Mouse (Mus musculus) cerebellum, adult 9-10 months (tissue): ENCODE measurements around the gene Gse1.

Experiments used
- DNase-seq: peaks from one replicate; pipeline ENCODE4 v3.0.0; 2022

Gene Gse1

GRCm38 (mm10) chr8:120563851-120564837 is 335.9 kb downstream of the Gse1 start:
- DNase-seq, result peak; percentile 80

- no peak for DNase-seq
Observed at GRCm38 (mm10) chr8:120565151-120565711, 337.0 kb downstream of the Gse1 start.

- DNase-seq, result no peak
Observed at GRCm38 (mm10) chr8:120566681-120567080, 338.4 kb downstream of the Gse1 start.

GRCm38 (mm10) chr8:120567731-120568130 is 339.5 kb downstream of the Gse1 start:
- peak; percentile 36 for DNase-seq

- no peak for DNase-seq
Observed at GRCm38 (mm10) chr8:120568164-120568798, 340.0 kb downstream of the Gse1 start.

GRCm38 (mm10) chr8:120569123-120569522 is 340.9 kb downstream of the Gse1 start:
- DNase-seq, result no peak

GRCm38 (mm10) chr8:120569939-120570715 is 341.9 kb downstream of the Gse1 start:
- DNase-seq, result peak; percentile 84

- no peak for DNase-seq
Observed at GRCm38 (mm10) chr8:120571561-120571960, 343.3 kb downstream of the Gse1 start.

- DNase-seq, result no peak
Observed at GRCm38 (mm10) chr8:120572534-120572933, 344.3 kb downstream of the Gse1 start.

- no peak for DNase-seq
Observed at GRCm38 (mm10) chr8:120573866-120574265, 345.6 kb downstream of the Gse1 start.

GRCm38 (mm10) chr8:120574941-120575340 is 346.7 kb downstream of the Gse1 start:
- no peak for DNase-seq

GRCm38 (mm10) chr8:120575801-120576200 is 347.5 kb downstream of the Gse1 start:
- DNase-seq, result no peak

GRCm38 (mm10) chr8:120577821-120578220 is 349.6 kb downstream of the Gse1 start:
- no peak for DNase-seq

- DNase-seq, result no peak
Observed at GRCm38 (mm10) chr8:120580336-120581000, 352.2 kb downstream of the Gse1 start.

- DNase-seq, result no peak
Observed at GRCm38 (mm10) chr8:120581329-120581728, 353.1 kb downstream of the Gse1 start.

GRCm38 (mm10) chr8:120581811-120582210 is 353.6 kb downstream of the Gse1 start:
- DNase-seq, result no peak

- DNase-seq, result no peak
Observed at GRCm38 (mm10) chr8:120585521-120585920, 357.3 kb downstream of the Gse1 start.

- peak; percentile 100 for DNase-seq
Observed at GRCm38 (mm10) chr8:120588908-120589771, 360.9 kb downstream of the Gse1 start, which contains the start of gene Gins2. Gins2 (minus strand) TSS chr8:120589304.

- DNase-seq, result peak; percentile 82
Observed at GRCm38 (mm10) chr8:120589921-120590320, 361.7 kb downstream of the Gse1 start.

- no peak for DNase-seq
Observed at GRCm38 (mm10) chr8:120591587-120592292, 363.5 kb downstream of the Gse1 start.
